Comparison of ENCODE assay signal across 9 mouse cellular contexts in genomic region chr2:70989201-70990191, GRCm38 (mm10).
DNase-seq lines count a peak whose midpoint lies in the region; ATAC-seq and TF ChIP-seq lines count a peak whose summit lies in the region.
"Had no signal": no experiment of that assay in that cellular context is flagged by ENCODE, and none has a peak within 500 bp of the region (broad histone marks: within the 10 kb centered on the region; RNA-seq: fewer than 3 reads in every experiment).

No protein-coding gene starts in this region.

- dilution Hi-C loops in CH12.LX (cut with MboI; ENCODE audit: extremely low pct_ligation_motif_present, extremely low pct_unique_long_range_greater_than_20kb, low sequenced_read_pairs): no loop called here

- no peaks in the 10 kb centered on the region for H3K36me3 ChIP-seq in forebrain, embryonic 12.5 days (replicated peaks)
- no peaks in the 10 kb centered on the region for H3K36me3 ChIP-seq in forebrain, embryonic 15.5 days
- H3K36me3 ChIP-seq in CH12.LX (replicated peaks in 1 of 2; ENCODE audit: control insufficient read depth in 1 of 2, insufficient read depth in 1 of 2, low read length in 1 of 2) (peaks cover 0 to 13% of the 10 kb centered on the region in 2 experiments), macrophage (ENCODE audit: inconsistent target) (no peaks in the 10 kb centered on the region)

- no peak overlapping the region for H3K4me3 ChIP-seq in forebrain, embryonic 12.5 days (replicated peaks)
- H3K4me3 ChIP-seq in forebrain, embryonic 15.5 days: no peak overlapping the region
- no peak overlapping the region for H3K4me3 ChIP-seq in CH12.LX (replicated peaks in 1 of 3; ENCODE audit: low read depth in 2 of 3, low read length in 2 of 3, poor library complexity in 1 of 3)
- H3K4me3 ChIP-seq in macrophage (ENCODE audit: inconsistent target): no peak overlapping the region

- H3K27me3 ChIP-seq in forebrain, embryonic 12.5 days: no peaks in the 10 kb centered on the region
- no peaks in the 10 kb centered on the region for H3K27me3 ChIP-seq in forebrain, embryonic 15.5 days
- no peaks in the 10 kb centered on the region for H3K27me3 ChIP-seq in CH12.LX (replicated peaks)

- TF ChIP-seq RAD21 in CH12.LX (IDR thresholded peaks at IDR 0.05; ENCODE audit: low read depth, low read length): no peak

- no peaks in the 10 kb centered on the region for H3K9me3 ChIP-seq in forebrain, embryonic 12.5 days
- no peaks in the 10 kb centered on the region for H3K9me3 ChIP-seq in forebrain, embryonic 15.5 days
- no peaks in the 10 kb centered on the region for H3K9me3 ChIP-seq in CH12.LX (replicated peaks; ENCODE audit: low read length)

- in situ Hi-C loops in CH12.LX (cut with MboI; ENCODE audit: low pct_ligation_motif_present, low pct_unique_long_range_greater_than_20kb, low sequenced_read_pairs): no loop called here

- DNase-seq in CH12.LX (ENCODE audit: extremely low read depth): no peak
- DNase-seq in heart, adult 9 months (ENCODE audit: low spot score in 2 of 2): peak; percentile 36 to 51
- no peak for DNase-seq in Muller cell, postnatal 12 days (ENCODE audit: inconsistent ontology term)
- DNase-seq in testis, postnatal 14 days (ENCODE audit: low spot score): no peak
- no peak for DNase-seq in right cerebral cortex, postnatal 36 days (ENCODE audit: low spot score in 2 of 2)
- DNase-seq: kidney, adult 2 months had no signal

- peak overlapping the region; percentile 29; the same call in 1 of the 2 replicates for H3K9ac ChIP-seq in forebrain, embryonic 12.5 days
- no peak overlapping the region for H3K9ac ChIP-seq in forebrain, embryonic 15.5 days (replicated peaks)
- H3K9ac ChIP-seq in CH12.LX (ENCODE audit: insufficient read depth, low read depth): no peak overlapping the region

- no peak for TF ChIP-seq CTCF in CH12.LX (conservative IDR thresholded peaks at IDR 0.05 in 1 of 2, IDR thresholded peaks at IDR 0.05 in 1 of 2; ENCODE audit: low read depth in 2 of 2, low read length in 2 of 2)

- H3K4me2 ChIP-seq in forebrain, embryonic 12.5 days: no peak overlapping the region
- H3K4me2 ChIP-seq in forebrain, embryonic 15.5 days (replicated peaks): no peak overlapping the region
- no peak overlapping the region for H3K4me2 ChIP-seq in CH12.LX (ENCODE audit: insufficient read depth, low read depth, poor library complexity, severe bottlenecking)

- peak overlapping the region; percentile 42 for H3K27ac ChIP-seq in forebrain, embryonic 12.5 days
- H3K27ac ChIP-seq in forebrain, embryonic 15.5 days (replicated peaks): no peak overlapping the region
- H3K27ac ChIP-seq in CH12.LX (ENCODE audit: insufficient read depth, low read depth) (no peak overlapping the region), macrophage (peak overlapping the region; percentile 84)

- no peak for TF ChIP-seq EP300 in CH12.LX (IDR thresholded peaks at IDR 0.05; ENCODE audit: low read length)

- H3K79me2 ChIP-seq in CH12.LX (replicated peaks; ENCODE audit: control insufficient read depth, extremely low read depth, insufficient read depth, poor library complexity, severe bottlenecking) (no peaks in the 10 kb centered on the region), macrophage (ENCODE audit: inconsistent target) (no peaks in the 10 kb centered on the region)

- no peak for ATAC-seq in forebrain, embryonic 12.5 days (ENCODE audit: low FRiP score)
- ATAC-seq in forebrain, embryonic 15.5 days (replicated peaks): no peak

- no peak for TF ChIP-seq POLR2A in CH12.LX (IDR thresholded peaks at IDR 0.05; ENCODE audit: low read depth, low read length)

- WGBS in forebrain, embryonic 12.5 days: 46% methylated on average over 17 of the region's 17 CpGs
- 39% methylated on average over 17 of the region's 17 CpGs for WGBS in forebrain, embryonic 15.5 days
- WGBS in macrophage (ENCODE audit: missing documents): 26% methylated on average over 17 of the region's 17 CpGs

- H3K4me1 ChIP-seq in forebrain, embryonic 12.5 days: peaks cover 17% of the 10 kb centered on the region
- H3K4me1 ChIP-seq in forebrain, embryonic 15.5 days: peaks cover 15% of the 10 kb centered on the region
- H3K4me1 ChIP-seq in CH12.LX (ENCODE audit: control insufficient read depth in 1 of 2, insufficient read depth in 2 of 2): peaks cover 0 to 16% of the 10 kb centered on the region in 2 experiments; a peak in 2 of 4 replicates

TF ChIP-seq in CH12.LX, 34 proteins besides CTCF, POLR2A, EP300 and RAD21:
- TF ChIP-seq MEF2A (IDR thresholded peaks at IDR 0.05; ENCODE audit: borderline replicate concordance, low read depth, low read length) (0 out of 2 replicates have a peak, but pooled peaks have one; percentile 31), MYC (IDR thresholded peaks at IDR 0.05; ENCODE audit: low read depth, low read length) (no peak)
TF ChIP-seq in CH12.LX: peak in this region for 1.

Comparison
In these comparisons a context has a peak if more than half of its experiments do, and no peak if none do; other contexts are left out.
1. H3K27ac ChIP-seq: peak in forebrain, embryonic 12.5 days (single experiment) and macrophage (single experiment); none in forebrain, embryonic 15.5 days (single experiment) and CH12.LX (single experiment).
2. DNase-seq: peak in heart, adult 9 months (2 of 2); none in CH12.LX (single experiment), Muller cell, postnatal 12 days (single experiment), testis, postnatal 14 days (single experiment) and right cerebral cortex, postnatal 36 days (0 of 2).